Mouse (Mus musculus): ENCODE data around the gene Lct. TPM values are rescaled to one million over a fixed set of nuclear protein-coding genes. Genes with fewer than 3 reads are reported as not detected.
A peak's percentile ranks its signal among the peaks of the same experiment; 100 is the strongest.

Lct gene
- polyA plus RNA-seq, 1 experiment from 2014 or later, result 0.10 TPM

DNA sequence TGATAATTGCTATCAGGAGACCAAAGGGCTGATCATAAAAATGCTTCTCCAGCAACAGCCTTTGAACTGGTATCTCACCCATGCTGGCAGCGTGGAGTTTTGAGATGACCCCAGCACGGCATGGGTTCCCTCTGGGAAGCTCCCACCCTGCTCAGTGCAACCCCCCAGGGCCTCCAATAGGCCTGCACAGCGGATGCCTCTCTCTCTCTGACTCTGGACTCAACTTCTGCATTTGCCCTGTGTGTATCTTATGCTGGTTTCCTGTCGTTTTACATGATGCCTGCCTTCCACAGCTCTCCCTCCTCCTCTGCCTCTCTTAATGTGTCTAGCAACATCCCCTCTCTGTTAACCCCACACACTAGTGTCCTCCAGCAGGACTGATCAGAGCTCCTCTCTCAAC lies 13.5 kb downstream of the Lct start:
- Histone ChIP-seq H3K4me3 (ENCODE audit: low read depth, low read length) (no peak overlapping the region), H3K36me3 (ENCODE audit: control insufficient read depth, insufficient read depth, low read length) (no peaks in the 10 kb centered on the region), H3K4me1 (replicated peaks; ENCODE audit: control insufficient read depth, insufficient read depth, low read length) (no peaks in the 10 kb centered on the region), H3K27ac (ENCODE audit: low read depth, low read length) (no peak overlapping the region), H3K27me3 (replicated peaks; ENCODE audit: control insufficient read depth, insufficient read depth, low read length) (no peaks in the 10 kb centered on the region), H3K9ac (ENCODE audit: low read depth, low read length) (no peak overlapping the region), H3K4me2 (no peak overlapping the region), H3K9me3 (ENCODE audit: control insufficient read depth, low read length) (no peaks in the 10 kb centered on the region)
- ATAC-seq (replicated peaks; ENCODE audit: low FRiP score) (0 out of 2 replicates have a peak, but pooled peaks have one; percentile 34), DNase-seq (ENCODE audit: low spot score) (no peak)
- 33% methylated on average over 4 of the region's 4 CpGs for WGBS

DNA sequence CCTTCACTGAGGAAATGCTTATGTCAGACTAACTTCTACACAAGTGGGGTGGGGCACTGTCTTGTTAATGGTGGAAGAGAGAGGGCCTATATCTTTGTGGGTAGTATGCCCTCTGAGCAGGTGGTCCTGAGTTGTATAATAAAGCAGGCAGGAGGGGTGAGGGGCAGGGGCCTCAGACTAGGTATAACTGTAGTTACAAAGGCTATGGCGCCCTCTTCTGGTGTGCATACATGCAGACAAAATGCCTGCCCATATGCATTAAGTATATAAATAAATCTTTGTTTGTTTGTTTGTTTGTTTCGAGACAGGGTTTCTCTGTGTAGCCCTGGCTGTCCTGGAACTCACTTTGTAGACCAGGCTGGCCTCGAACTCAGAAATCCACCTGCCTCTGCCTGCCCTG lies 19.1 kb downstream of the Lct start:
- no peak for DNase-seq (ENCODE audit: low spot score)
- H3K4me3 ChIP-seq (ENCODE audit: low read depth, low read length), result no peak overlapping the region
- H3K9ac ChIP-seq (ENCODE audit: low read depth, low read length), result no peak overlapping the region
- H3K27ac ChIP-seq (ENCODE audit: low read depth, low read length), result no peak overlapping the region
- H3K36me3 ChIP-seq (ENCODE audit: control insufficient read depth, insufficient read depth, low read length), result no peaks in the 10 kb centered on the region
- no peak overlapping the region for H3K4me2 ChIP-seq
- no peaks in the 10 kb centered on the region for H3K9me3 ChIP-seq (ENCODE audit: control insufficient read depth, low read length)
- ATAC-seq (replicated peaks; ENCODE audit: low FRiP score), result no peak
- H3K4me1 ChIP-seq (replicated peaks; ENCODE audit: control insufficient read depth, insufficient read depth, low read length), result no peaks in the 10 kb centered on the region
- 75% methylated on average over 3 of the region's 3 CpGs for WGBS
- no peaks in the 10 kb centered on the region for H3K27me3 ChIP-seq (replicated peaks; ENCODE audit: control insufficient read depth, insufficient read depth, low read length)

- Histone ChIP-seq H3K4me1 (replicated peaks; ENCODE audit: control insufficient read depth, insufficient read depth, low read length) (no peaks in the 10 kb centered on the region), H3K27ac (ENCODE audit: low read depth, low read length) (no peak overlapping the region), H3K9ac (ENCODE audit: low read depth, low read length) (no peak overlapping the region), H3K4me2 (no peak overlapping the region), H3K36me3 (ENCODE audit: control insufficient read depth, insufficient read depth, low read length) (no peaks in the 10 kb centered on the region), H3K9me3 (ENCODE audit: control insufficient read depth, low read length) (no peaks in the 10 kb centered on the region), H3K27me3 (replicated peaks; ENCODE audit: control insufficient read depth, insufficient read depth, low read length) (no peaks in the 10 kb centered on the region), H3K4me3 (ENCODE audit: low read depth, low read length) (no peak overlapping the region)
- 89% methylated on average over 16 of the region's 16 CpGs for WGBS
- ATAC-seq (replicated peaks; ENCODE audit: low FRiP score), result no peak
- no peak for DNase-seq (ENCODE audit: low spot score)
These were observed 24.2 kb downstream of the Lct start for GRCm38 (mm10) chr1:128303900-128304299.

GRCm38 (mm10) chr1:128295717-128296528 lies 32.2 kb downstream of the Lct start:
- ATAC-seq (replicated peaks; ENCODE audit: low FRiP score) (no peak), DNase-seq (ENCODE audit: low spot score) (no peak)
- H3K4me2 ChIP-seq, result no peak overlapping the region
- H3K9ac ChIP-seq (ENCODE audit: low read depth, low read length), result no peak overlapping the region
- no peak overlapping the region for H3K27ac ChIP-seq (ENCODE audit: low read depth, low read length)
- no peak overlapping the region for H3K4me3 ChIP-seq (ENCODE audit: low read depth, low read length)
- H3K27me3 ChIP-seq (replicated peaks; ENCODE audit: control insufficient read depth, insufficient read depth, low read length), result no peaks in the 10 kb centered on the region
- no peaks in the 10 kb centered on the region for H3K4me1 ChIP-seq (replicated peaks; ENCODE audit: control insufficient read depth, insufficient read depth, low read length)
- WGBS, result 80% methylated on average over 5 of the region's 5 CpGs
- no peaks in the 10 kb centered on the region for H3K36me3 ChIP-seq (ENCODE audit: control insufficient read depth, insufficient read depth, low read length)
- no peaks in the 10 kb centered on the region for H3K9me3 ChIP-seq (ENCODE audit: control insufficient read depth, low read length)

GRCm38 (mm10) chr1:128295296-128295695 lies 32.8 kb downstream of the Lct start:
- H3K27ac ChIP-seq (ENCODE audit: low read depth, low read length), result no peak overlapping the region
- no peak overlapping the region for H3K4me3 ChIP-seq (ENCODE audit: low read depth, low read length)
- 80% methylated on average over 8 of the region's 8 CpGs for WGBS
- no peaks in the 10 kb centered on the region for H3K27me3 ChIP-seq (replicated peaks; ENCODE audit: control insufficient read depth, insufficient read depth, low read length)
- no peaks in the 10 kb centered on the region for H3K4me1 ChIP-seq (replicated peaks; ENCODE audit: control insufficient read depth, insufficient read depth, low read length)
- no peak for ATAC-seq (replicated peaks; ENCODE audit: low FRiP score)
- no peaks in the 10 kb centered on the region for H3K36me3 ChIP-seq (ENCODE audit: control insufficient read depth, insufficient read depth, low read length)
- DNase-seq (ENCODE audit: low spot score), result no peak
- no peak overlapping the region for H3K4me2 ChIP-seq
- H3K9ac ChIP-seq (ENCODE audit: low read depth, low read length), result no peak overlapping the region
- no peaks in the 10 kb centered on the region for H3K9me3 ChIP-seq (ENCODE audit: control insufficient read depth, low read length)

DNA sequence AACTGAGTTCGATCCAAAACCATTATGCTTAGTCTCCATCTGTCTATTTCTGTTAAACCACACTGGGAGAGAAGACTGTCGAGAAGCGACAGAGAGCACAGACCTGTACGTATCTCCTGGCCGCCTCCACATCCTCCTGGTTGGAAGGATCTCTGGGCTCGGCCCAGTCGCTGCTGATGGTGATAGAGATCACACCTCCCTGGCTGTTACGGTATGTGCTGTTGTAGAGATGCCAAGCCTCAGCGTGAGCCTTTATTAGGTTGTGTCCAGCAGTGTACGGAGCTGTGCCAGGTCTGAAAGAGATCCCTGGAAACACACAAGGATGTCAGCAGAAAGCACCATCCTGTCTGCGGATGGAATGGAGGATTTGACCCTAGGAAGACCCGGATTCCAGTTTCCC lies 34.6 kb downstream of the Lct start:
- H3K4me3 ChIP-seq (ENCODE audit: low read depth, low read length), result no peak overlapping the region
- no peaks in the 10 kb centered on the region for H3K27me3 ChIP-seq (replicated peaks; ENCODE audit: control insufficient read depth, insufficient read depth, low read length)
- H3K9ac ChIP-seq (ENCODE audit: low read depth, low read length), result no peak overlapping the region
- H3K27ac ChIP-seq (ENCODE audit: low read depth, low read length), result no peak overlapping the region
- H3K4me2 ChIP-seq, result no peak overlapping the region
- no peaks in the 10 kb centered on the region for H3K9me3 ChIP-seq (ENCODE audit: control insufficient read depth, low read length)
- no peaks in the 10 kb centered on the region for H3K36me3 ChIP-seq (ENCODE audit: control insufficient read depth, insufficient read depth, low read length)
- DNase-seq (ENCODE audit: low spot score), result no peak
- ATAC-seq (replicated peaks; ENCODE audit: low FRiP score), result no peak
- H3K4me1 ChIP-seq (replicated peaks; ENCODE audit: control insufficient read depth, insufficient read depth, low read length), result no peaks in the 10 kb centered on the region
- WGBS, result 85% methylated on average over 12 of the region's 12 CpGs

DNA sequence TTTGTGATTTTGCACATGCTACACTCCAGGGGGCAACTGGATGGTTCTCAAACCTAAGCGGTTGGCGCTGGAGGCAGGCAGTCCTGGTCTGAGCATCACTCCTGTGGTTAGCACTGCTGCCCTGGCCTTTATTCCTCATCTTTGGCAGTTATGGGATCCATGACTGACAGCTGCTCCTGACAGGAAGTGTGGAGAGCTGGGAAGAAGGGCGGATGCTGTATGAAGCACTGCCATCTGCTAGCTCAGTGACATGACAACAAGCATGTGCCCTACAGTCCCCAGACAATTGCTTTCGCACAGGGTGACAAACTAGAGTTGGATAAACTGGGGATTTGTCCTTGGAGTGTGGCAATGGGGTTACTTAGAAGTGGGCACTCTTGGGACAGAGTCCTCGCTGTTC lies 37.8 kb downstream of the Lct start:
- Histone ChIP-seq H3K9ac (ENCODE audit: low read depth, low read length) (no peak overlapping the region), H3K4me3 (ENCODE audit: low read depth, low read length) (no peak overlapping the region), H3K4me1 (replicated peaks; ENCODE audit: control insufficient read depth, insufficient read depth, low read length) (no peaks in the 10 kb centered on the region), H3K27me3 (replicated peaks; ENCODE audit: control insufficient read depth, insufficient read depth, low read length) (no peaks in the 10 kb centered on the region), H3K27ac (ENCODE audit: low read depth, low read length) (no peak overlapping the region), H3K4me2 (no peak overlapping the region), H3K36me3 (ENCODE audit: control insufficient read depth, insufficient read depth, low read length) (no peaks in the 10 kb centered on the region), H3K9me3 (ENCODE audit: control insufficient read depth, low read length) (no peaks in the 10 kb centered on the region)
- no peak for DNase-seq (ENCODE audit: low spot score)
- 90% methylated on average over 5 of the region's 5 CpGs for WGBS
- no peak for ATAC-seq (replicated peaks; ENCODE audit: low FRiP score)

GRCm38 (mm10) chr1:128285136-128285535 lies 43.0 kb downstream of the Lct start:
- H3K27ac ChIP-seq (ENCODE audit: low read depth, low read length), result no peak overlapping the region
- H3K4me3 ChIP-seq (ENCODE audit: low read depth, low read length), result no peak overlapping the region
- H3K9me3 ChIP-seq (ENCODE audit: control insufficient read depth, low read length), result no peaks in the 10 kb centered on the region
- no peaks in the 10 kb centered on the region; the same call in 1 of the 2 replicates for H3K36me3 ChIP-seq (ENCODE audit: control insufficient read depth, insufficient read depth, low read length)
- DNase-seq (ENCODE audit: low spot score) (no peak), ATAC-seq (replicated peaks; ENCODE audit: low FRiP score) (no peak)
- H3K27me3 ChIP-seq (replicated peaks; ENCODE audit: control insufficient read depth, insufficient read depth, low read length), result no peaks in the 10 kb centered on the region
- no peak overlapping the region for H3K4me2 ChIP-seq
- H3K9ac ChIP-seq (ENCODE audit: low read depth, low read length), result no peak overlapping the region
- H3K4me1 ChIP-seq (replicated peaks; ENCODE audit: control insufficient read depth, insufficient read depth, low read length), result no peaks in the 10 kb centered on the region
- 88% methylated on average over 9 of the region's 9 CpGs for WGBS

- H3K4me1 ChIP-seq (replicated peaks; ENCODE audit: control insufficient read depth, insufficient read depth, low read length), result no peaks in the 10 kb centered on the region
- no peaks in the 10 kb centered on the region for H3K9me3 ChIP-seq (ENCODE audit: control insufficient read depth, low read length)
- no peak overlapping the region for H3K27ac ChIP-seq (ENCODE audit: low read depth, low read length)
- no peak for DNase-seq (ENCODE audit: low spot score)
- no peak for ATAC-seq (replicated peaks; ENCODE audit: low FRiP score)
- H3K4me2 ChIP-seq, result no peak overlapping the region
- no peak overlapping the region for H3K4me3 ChIP-seq (ENCODE audit: low read depth, low read length)
- peaks cover 7% of the 10 kb centered on the region; the same call in 1 of the 2 replicates for H3K36me3 ChIP-seq (ENCODE audit: control insufficient read depth, insufficient read depth, low read length)
- H3K9ac ChIP-seq (ENCODE audit: low read depth, low read length), result no peak overlapping the region
- H3K27me3 ChIP-seq (replicated peaks; ENCODE audit: control insufficient read depth, insufficient read depth, low read length), result no peaks in the 10 kb centered on the region
- 87% methylated on average over 8 of the region's 8 CpGs for WGBS
These were observed 43.9 kb downstream of the Lct start for GRCm38 (mm10) chr1:128284157-128284690.

Data from liver, embryonic 11.5 days (tissue).